In the genomic region with DNA sequence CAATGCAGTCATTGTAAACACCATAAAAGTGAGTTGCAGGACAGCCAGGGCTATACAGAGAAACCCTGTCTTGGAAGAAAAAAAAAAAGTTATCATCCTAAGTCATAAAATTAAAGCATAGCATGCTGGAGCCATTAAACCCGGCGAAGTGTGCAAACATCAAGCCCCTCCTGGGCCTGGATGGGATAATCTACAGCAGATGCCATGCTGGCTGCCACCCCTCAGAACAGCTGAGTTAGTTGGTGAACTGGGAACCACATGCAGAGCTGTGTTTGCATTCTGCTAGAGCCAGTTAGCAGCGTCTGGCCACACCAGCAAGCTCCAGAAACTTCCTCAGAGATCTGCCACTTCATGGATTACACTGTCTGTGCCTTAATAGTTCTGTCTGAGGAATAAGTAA, we compare ENCODE assay signal across 30 mouse cellular contexts. TPM values are rescaled to one million over a fixed set of nuclear protein-coding genes. Genes with fewer than 3 reads are reported as not detected.
A peak's percentile ranks its signal among the peaks of the same experiment; 100 is the strongest.
DNase-seq lines count a peak whose midpoint lies in the region; TF ChIP-seq lines count a peak whose summit lies in the region.
"Had no signal": no experiment of that assay in that cellular context is flagged by ENCODE, and none has a peak within 500 bp of the region (broad histone marks: within the 10 kb centered on the region; RNA-seq: fewer than 3 reads in every experiment).

No protein-coding gene starts in this region.

- whole genome bisulfite sequencing in limb, embryonic 10.5 days, result 31% methylated on average over 3 of the region's 3 CpGs

- no peak for TF ChIP-seq CTCF in layer of hippocampus, adult 2 months (conservative IDR thresholded peaks at IDR 0.05)

- H3K27ac ChIP-seq in limb, embryonic 10.5 days, result no peak overlapping the region
- no peak overlapping the region for H3K27ac ChIP-seq in layer of hippocampus, adult 2 months
- H3K27ac ChIP-seq: embryonic facial prominence, embryonic 13.5 days; forebrain, embryonic 12.5 days; heart, embryonic 10.5 days; heart, embryonic 15.5 days; hindbrain, embryonic 12.5 days; left cerebral cortex, adult 2 months; liver, embryonic 12.5 days; neural tube, embryonic 12.5 days had no signal

- no peaks in the 10 kb centered on the region for H3K36me3 ChIP-seq in limb, embryonic 10.5 days
- H3K36me3 ChIP-seq: embryonic facial prominence, embryonic 13.5 days; forebrain, embryonic 12.5 days; heart, embryonic 10.5 days; heart, embryonic 15.5 days; hindbrain, embryonic 12.5 days; liver, embryonic 12.5 days; neural tube, embryonic 12.5 days had no signal

- H3K4me1 ChIP-seq in limb, embryonic 10.5 days, result peaks cover 17% of the 10 kb centered on the region
- H3K4me1 ChIP-seq: liver, embryonic 12.5 days had no signal

- intact Hi-C loops in left cerebral cortex, postnatal 4 days (cut with DNase I), result no loop called here
- intact Hi-C loops in left cerebral cortex, postnatal 25 days (cut with DNase I), result no loop called here

- no peaks in the 10 kb centered on the region for H3K27me3 ChIP-seq in limb, embryonic 10.5 days (ENCODE audit: low read depth, poor library complexity, severe bottlenecking)
- H3K27me3 ChIP-seq: embryonic facial prominence, embryonic 13.5 days; forebrain, embryonic 12.5 days; heart, embryonic 15.5 days; hindbrain, embryonic 12.5 days; neural tube, embryonic 12.5 days had no signal

- DNase-seq in embryo, embryonic 11 days, result peak; percentile 36
- no peak for DNase-seq in embryo, embryonic 10 days (ENCODE audit: low spot score)
- peak; percentile 61 for DNase-seq in left cerebral cortex, postnatal 4 days
- no peak for DNase-seq in left cerebral cortex, postnatal 25 days (ENCODE audit: low spot score in 2 of 2)
- peak; percentile 52 for DNase-seq in limb, embryonic 10.5 days (ENCODE audit: low spot score)
- DNase-seq in mesoderm, embryonic 11.5 days (ENCODE audit: low read depth, low spot score), result peak; percentile 39
- DNase-seq in layer of hippocampus, adult 2 months (ENCODE audit: low spot score in 2 of 2), result no peak
- DNase-seq in layer of hippocampus, postnatal 14 days (ENCODE audit: low spot score in 2 of 2), result no peak
- DNase-seq: adrenal gland, postnatal 10 days; cerebellum, adult 8-10 months; forebrain, postnatal 0 days; gastrocnemius, postnatal 14 days; kidney, adult 18-20 months; kidney, postnatal 4 days; layer of hippocampus, adult 9-11 months; liver, postnatal 0 days; lung, postnatal 10 days; right cerebral cortex, adult 18-20 months; spleen, adult 18-20 months; thymus, postnatal 14 days had no signal

- no peaks in the 10 kb centered on the region for H3K9me3 ChIP-seq in limb, embryonic 10.5 days (replicated peaks)
- H3K9me3 ChIP-seq: embryonic facial prominence, embryonic 13.5 days; forebrain, embryonic 12.5 days; heart, embryonic 10.5 days; heart, embryonic 15.5 days; hindbrain, embryonic 12.5 days; liver, embryonic 12.5 days; neural tube, embryonic 12.5 days had no signal

- no peak overlapping the region for H3K4me3 ChIP-seq in limb, embryonic 10.5 days
- H3K4me3 ChIP-seq in layer of hippocampus, adult 2 months, result no peak overlapping the region
- H3K4me3 ChIP-seq: embryonic facial prominence, embryonic 13.5 days; forebrain, embryonic 12.5 days; heart, embryonic 10.5 days; heart, embryonic 15.5 days; hindbrain, embryonic 12.5 days; left cerebral cortex, adult 2 months; liver, embryonic 12.5 days; myocyte; neural tube, embryonic 12.5 days had no signal

RNA-seq across cellular contexts. Expression of gene Plekhg1, which starts 3.1 kb away (rescaled TPM):
- total RNA-seq in left cerebral cortex, postnatal 4 days (2021), result 10 to 100 TPM; 13.2 to 16.0 TPM
- total RNA-seq in left cerebral cortex, postnatal 25 days (2021), result 10 to 100 TPM; 10.1 to 11.1 TPM
- 4.7 and 9.8 TPM in 2 replicates for polyA plus RNA-seq in limb, embryonic 10.5 days (2016; fragmentation: Nextera tagmentation; extraction: Ambion mirVana)
- 10 to 100 TPM; 14.2 to 15.9 TPM for total RNA-seq in layer of hippocampus, adult 2 months (2021)
- total RNA-seq in layer of hippocampus, postnatal 14 days (2021), result 10 to 100 TPM; 27.9 to 34.5 TPM
- total RNA-seq: MEL had no signal

Comparison
In these comparisons a context has a peak if more than half of its experiments do, and no peak if none do; other contexts are left out.
1. DNase-seq: peak in embryo, embryonic 11 days (single experiment), left cerebral cortex, postnatal 4 days (single experiment), limb, embryonic 10.5 days (single experiment) and mesoderm, embryonic 11.5 days (single experiment); none in embryo, embryonic 10 days (single experiment), left cerebral cortex, postnatal 25 days (0 of 2), layer of hippocampus, adult 2 months (0 of 2) and layer of hippocampus, postnatal 14 days (0 of 2).